Mouse (Mus musculus): ENCODE data around the gene Coq4. TPM values are rescaled to one million over a fixed set of nuclear protein-coding genes. Genes with fewer than 3 reads are reported as not detected.

Coq4 gene
- 10.7 TPM for polyA plus RNA-seq (2017; shearing (Covaris generic))

GRCm38 (mm10) chr2:29787104-29787917, at the start of gene Coq4:
Coq4 (plus strand) TSS chr2:29787493.

GRCm38 (mm10) chr2:29751497-29751896, 35.8 kb upstream of the Coq4 start, which contains the start of gene Gm13420:
Gm13420 (minus strand) TSS chr2:29751685.

GRCm38 (mm10) chr2:29787937-29788681, 816 bp downstream of the Coq4 start, which contains the start of gene Trub2:
Trub2 (minus strand) TSS chr2:29788502.

GRCm38 (mm10) chr2:29802075-29802826, 15.0 kb downstream of the Coq4 start, which contains the start of gene Slc27a4:
Slc27a4 (plus strand) TSS chr2:29802634.

GRCm38 (mm10) chr2:29820025-29820817, 32.9 kb downstream of the Coq4 start, which contains the start of gene Urm1:
Urm1 (plus strand) TSS chr2:29820075.

Other genes starting within 250 kb of the Coq4 start
- 8.0 TPM for gene Rapgef1, start 167.8 kb upstream of the Coq4 start, polyA plus RNA-seq (2017; shearing (Covaris generic))
- not detected for gene Gm13420, start 35.8 kb upstream of the Coq4 start, polyA plus RNA-seq (2017; shearing (Covaris generic))
- 0.61 TPM for gene Gm13547, start 28.2 kb upstream of the Coq4 start, polyA plus RNA-seq (2017; shearing (Covaris generic))
- gene Trub2, start 1.0 kb downstream of the Coq4 start, polyA plus RNA-seq (2017; shearing (Covaris generic)): 41.5 TPM
- 3.7 TPM for gene Slc27a4, start 15.1 kb downstream of the Coq4 start, polyA plus RNA-seq (2017; shearing (Covaris generic))
- 19.7 TPM for gene Urm1, start 32.6 kb downstream of the Coq4 start, polyA plus RNA-seq (2017; shearing (Covaris generic))
- gene Cercam, start 81.7 kb downstream of the Coq4 start, polyA plus RNA-seq (2017; shearing (Covaris generic)): 0.41 TPM
- 85.8 TPM for gene Odf2, start 101.7 kb downstream of the Coq4 start, polyA plus RNA-seq (2017; shearing (Covaris generic))
- gene Gle1, start 147.9 kb downstream of the Coq4 start, polyA plus RNA-seq (2017; shearing (Covaris generic)): 84.5 TPM
- gene Sptan1, start 178.1 kb downstream of the Coq4 start, polyA plus RNA-seq (2017; shearing (Covaris generic)): 124 TPM

Measured in inflammation-experienced regulatory T-cells, adult 16 weeks (primary cell).